Mouse (Mus musculus) bone marrow macrophage, adult 2 months (primary cell): ENCODE data around the gene Suds3.

Experiments
- CTCF ChIP-seq: IDR thresholded peaks from 2 replicates; pipeline ENCODE4 v1.5.1; 2012; ENCODE audit warnings: low read depth, mild to moderate bottlenecking, low read length, moderate library complexity
- POLR2A ChIP-seq: IDR thresholded peaks from 2 replicates; pipeline ENCODE4 v1.6.1; 2012; ENCODE audit warnings: mild to moderate bottlenecking, low read depth, low read length, borderline replicate concordance

DNA sequence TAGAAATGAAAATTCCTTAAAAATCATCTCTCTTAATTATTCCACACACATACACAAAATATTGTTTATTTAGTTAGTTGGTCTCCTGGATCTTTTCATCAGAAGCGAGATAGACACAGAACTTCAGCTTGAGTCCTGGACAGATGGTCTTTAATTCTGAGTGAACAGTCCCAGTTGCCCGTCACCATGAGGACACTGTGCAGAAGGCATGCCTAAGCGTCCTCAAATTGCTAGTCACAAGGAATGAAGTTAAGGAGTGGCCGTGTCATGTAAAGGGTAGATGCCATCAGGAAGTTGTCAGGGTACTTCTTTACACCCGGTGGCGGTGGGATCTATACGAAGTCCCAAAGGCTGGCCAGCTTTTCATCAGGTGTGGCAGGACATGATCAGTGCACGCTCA, 23.9 kb upstream of the Suds3 start:
- TF ChIP-seq POLR2A: no peak
- no peak for TF ChIP-seq CTCF
